Mouse (Mus musculus): Measurements from ENCODE around the gene Sit1. TPM values are rescaled to one million over a fixed set of nuclear protein-coding genes. Genes with fewer than 3 reads are reported as not detected.

Sit1 gene
- polyA plus RNA-seq, 1 experiment from 2014 or later, result not detected

GRCm38 (mm10) chr4:43482591-43482990 is 943 bp downstream of the Sit1 start:
- DNase-seq (ENCODE audit: low spot score) (no peak), ATAC-seq (ENCODE audit: low FRiP score, low TSS enrichment) (no peak; the same call in 1 of the 2 replicates)
- Histone ChIP-seq H3K4me3 (ENCODE audit: low read depth, low read length) (no peak overlapping the region), H3K4me2 (replicated peaks; ENCODE audit: low read depth) (no peak overlapping the region), H3K27me3 (ENCODE audit: control insufficient read depth, insufficient read depth, low read length) (no peaks in the 10 kb centered on the region), H3K4me1 (replicated peaks; ENCODE audit: control insufficient read depth, insufficient read depth) (no peaks in the 10 kb centered on the region), H3K9me3 (ENCODE audit: control insufficient read depth, low read length) (no peaks in the 10 kb centered on the region), H3K9ac (ENCODE audit: low read length) (no peak overlapping the region), H3K36me3 (ENCODE audit: control insufficient read depth, insufficient read depth, low read length) (no peaks in the 10 kb centered on the region), H3K27ac (replicated peaks) (no peak overlapping the region)
- no peak for TF ChIP-seq CTCF (IDR thresholded peaks at IDR 0.05; ENCODE audit: low read depth)
- no peak for TF ChIP-seq EP300 (optimal IDR thresholded peaks at IDR 0.05)
- WGBS, result 71% methylated on average over 10 of the region's 10 CpGs

- TF ChIP-seq EP300 (optimal IDR thresholded peaks at IDR 0.05), result no peak
- TF ChIP-seq CTCF (IDR thresholded peaks at IDR 0.05; ENCODE audit: low read depth), result no peak
- Histone ChIP-seq H3K4me2 (replicated peaks; ENCODE audit: low read depth) (no peak overlapping the region), H3K9me3 (ENCODE audit: control insufficient read depth, low read length) (no peaks in the 10 kb centered on the region), H3K27ac (replicated peaks) (no peak overlapping the region), H3K4me3 (ENCODE audit: low read depth, low read length) (no peak overlapping the region), H3K36me3 (ENCODE audit: control insufficient read depth, insufficient read depth, low read length) (no peaks in the 10 kb centered on the region), H3K4me1 (replicated peaks; ENCODE audit: control insufficient read depth, insufficient read depth) (no peaks in the 10 kb centered on the region), H3K27me3 (ENCODE audit: control insufficient read depth, insufficient read depth, low read length) (no peaks in the 10 kb centered on the region), H3K9ac (ENCODE audit: low read length) (no peak overlapping the region)
- DNase-seq (ENCODE audit: low spot score) (no peak), ATAC-seq (ENCODE audit: low FRiP score, low TSS enrichment) (no peak)
- 74% methylated on average over 7 of the region's 7 CpGs for WGBS
These were observed 1.6 kb downstream of the Sit1 start for GRCm38 (mm10) chr4:43481894-43482456.

- Histone ChIP-seq H3K9me3 (ENCODE audit: control insufficient read depth, low read length) (no peaks in the 10 kb centered on the region), H3K36me3 (ENCODE audit: control insufficient read depth, insufficient read depth, low read length) (no peaks in the 10 kb centered on the region), H3K4me1 (replicated peaks; ENCODE audit: control insufficient read depth, insufficient read depth) (no peaks in the 10 kb centered on the region), H3K4me3 (ENCODE audit: low read depth, low read length) (no peak overlapping the region), H3K27me3 (ENCODE audit: control insufficient read depth, insufficient read depth, low read length) (no peaks in the 10 kb centered on the region), H3K27ac (replicated peaks) (no peak overlapping the region), H3K9ac (ENCODE audit: low read length) (no peak overlapping the region), H3K4me2 (replicated peaks; ENCODE audit: low read depth) (no peak overlapping the region)
- no peak; the same call in 1 of the 2 replicates for ATAC-seq (ENCODE audit: low FRiP score, low TSS enrichment)
- peak; percentile 46 for DNase-seq (ENCODE audit: low spot score)
- 75% methylated on average over 5 of the region's 5 CpGs for WGBS
- TF ChIP-seq EP300 (optimal IDR thresholded peaks at IDR 0.05), result no peak
- TF ChIP-seq CTCF (IDR thresholded peaks at IDR 0.05; ENCODE audit: low read depth), result no peak
These were observed 2.5 kb downstream of the Sit1 start for GRCm38 (mm10) chr4:43480985-43481384.

GRCm38 (mm10) chr4:43478906-43479832 is 4.4 kb downstream of the Sit1 start:
- no peak for TF ChIP-seq EP300 (optimal IDR thresholded peaks at IDR 0.05)
- TF ChIP-seq CTCF (IDR thresholded peaks at IDR 0.05; ENCODE audit: low read depth), result peak; percentile 79
- Histone ChIP-seq H3K27me3 (ENCODE audit: control insufficient read depth, insufficient read depth, low read length) (no peaks in the 10 kb centered on the region), H3K36me3 (ENCODE audit: control insufficient read depth, insufficient read depth, low read length) (no peaks in the 10 kb centered on the region), H3K4me1 (replicated peaks; ENCODE audit: control insufficient read depth, insufficient read depth) (no peaks in the 10 kb centered on the region), H3K4me2 (replicated peaks; ENCODE audit: low read depth) (no peak overlapping the region), H3K9me3 (ENCODE audit: control insufficient read depth, low read length) (no peaks in the 10 kb centered on the region), H3K27ac (replicated peaks) (no peak overlapping the region), H3K4me3 (ENCODE audit: low read depth, low read length) (no peak overlapping the region), H3K9ac (ENCODE audit: low read length) (no peak overlapping the region)
- WGBS, result 43% methylated on average over 24 of the region's 24 CpGs
- ATAC-seq (ENCODE audit: low FRiP score, low TSS enrichment) (0 out of 2 replicates have a peak, but pooled peaks have one; percentile 28), DNase-seq (ENCODE audit: low spot score) (peak; percentile 72)

- DNase-seq (ENCODE audit: low spot score) (no peak), ATAC-seq (ENCODE audit: low FRiP score, low TSS enrichment) (peak; percentile 14; the same call in 1 of the 2 replicates)
- Histone ChIP-seq H3K9ac (ENCODE audit: low read length) (peak overlapping the region; percentile 56; the same call in 1 of the 2 replicates), H3K4me1 (replicated peaks; ENCODE audit: control insufficient read depth, insufficient read depth) (no peaks in the 10 kb centered on the region), H3K4me2 (replicated peaks; ENCODE audit: low read depth) (peak overlapping the region; percentile 46), H3K36me3 (ENCODE audit: control insufficient read depth, insufficient read depth, low read length) (no peaks in the 10 kb centered on the region), H3K4me3 (ENCODE audit: low read depth, low read length) (peak overlapping the region; percentile 24; the same call in 1 of the 2 replicates), H3K27ac (replicated peaks) (0 out of 2 replicates have a peak overlapping the region, but pooled peaks have one; percentile 45), H3K27me3 (ENCODE audit: control insufficient read depth, insufficient read depth, low read length) (no peaks in the 10 kb centered on the region), H3K9me3 (ENCODE audit: control insufficient read depth, low read length) (no peaks in the 10 kb centered on the region)
- TF ChIP-seq CTCF (IDR thresholded peaks at IDR 0.05; ENCODE audit: low read depth) (no peak), EP300 (optimal IDR thresholded peaks at IDR 0.05) (no peak)
- 37% methylated on average over 8 of the region's 8 CpGs for WGBS
These were observed 5.0 kb downstream of the Sit1 start for GRCm38 (mm10) chr4:43478534-43478858.
